21 mouse cellular contexts compared by ENCODE assay signal in genomic region chr2:45012676-45013075, GRCm38 (mm10).
DNase-seq lines count a peak whose midpoint lies in the region; ATAC-seq and TF ChIP-seq lines count a peak whose summit lies in the region.
"Had no signal": no experiment of that assay in that cellular context is flagged by ENCODE, and none has a peak within 500 bp of the region (broad histone marks: within the 10 kb centered on the region; RNA-seq: fewer than 3 reads in every experiment).

No protein-coding gene starts in this region.

- no peak for ATAC-seq in heart, embryonic 11.5 days (replicated peaks; ENCODE audit: insufficient number of reproducible peaks, low FRiP score, low TSS enrichment)
- ATAC-seq in heart, embryonic 13.5 days (ENCODE audit: extremely low read depth, insufficient number of reproducible peaks, low FRiP score, low TSS enrichment) = no peak
- ATAC-seq in megakaryocyte-erythroid progenitor cell, adult 5-6 weeks (replicated peaks; ENCODE audit: low FRiP score, low TSS enrichment, poor library complexity, severe bottlenecking) = peak; percentile 22; the same call in 1 of the 2 replicates
- ATAC-seq in inflammation-experienced regulatory T-cells, adult 6 months = no peak
- ATAC-seq: activated CD4-positive, CD25-positive, alpha-beta regulatory T cell, adult 4 months; forebrain, embryonic 13.5 days; forebrain, embryonic 15.5 days; Patski had no signal

- no peak overlapping the region for H3K9ac ChIP-seq in heart, embryonic 11.5 days (ENCODE audit: low read depth, low read length)
- no peak overlapping the region for H3K9ac ChIP-seq in heart, embryonic 13.5 days
- H3K9ac ChIP-seq in MEL (ENCODE audit: control insufficient read depth, low read depth, low read length, poor library complexity, severe bottlenecking) = no peak overlapping the region
- H3K9ac ChIP-seq: embryonic facial prominence, embryonic 12.5 days; forebrain, embryonic 13.5 days; forebrain, embryonic 15.5 days had no signal

- TF ChIP-seq RAD21 in MEL (IDR thresholded peaks at IDR 0.05; ENCODE audit: low read depth, low read length) = no peak

- H3K36me3 ChIP-seq in heart, embryonic 11.5 days (ENCODE audit: control insufficient read depth, insufficient read depth, low read length) = peaks cover 2% of the 10 kb centered on the region; the same call in 1 of the 2 replicates
- peaks cover 54% of the 10 kb centered on the region for H3K36me3 ChIP-seq in heart, embryonic 13.5 days
- H3K36me3 ChIP-seq in MEL (ENCODE audit: control insufficient read depth in 1 of 2, insufficient read depth in 2 of 2, low read length in 2 of 2) = peaks cover 2 to 51% of the 10 kb centered on the region in 2 experiments; a peak in 3 of 4 replicates

- no peaks in the 10 kb centered on the region; the same call in 1 of the 2 replicates for H3K4me1 ChIP-seq in heart, embryonic 11.5 days (ENCODE audit: control insufficient read depth, insufficient read depth, low read length)
- peaks cover 11% of the 10 kb centered on the region for H3K4me1 ChIP-seq in heart, embryonic 13.5 days
- peaks cover 21 to 23% of the 10 kb centered on the region in 2 experiments for H3K4me1 ChIP-seq in MEL (ENCODE audit: control insufficient read depth in 1 of 2, insufficient read depth in 2 of 2, low read length in 2 of 2)
- H3K4me1 ChIP-seq: embryonic facial prominence, embryonic 10.5 days; embryonic facial prominence, embryonic 12.5 days had no signal

- 95% methylated on average over 3 of the region's 3 CpGs for WGBS in heart, embryonic 11.5 days (ENCODE audit: insufficient replicate concordance)
- WGBS in heart, embryonic 13.5 days = 83% methylated on average over 3 of the region's 3 CpGs

- no peaks in the 10 kb centered on the region for H3K9me3 ChIP-seq in heart, embryonic 11.5 days (replicated peaks; ENCODE audit: control insufficient read depth, low read length)
- H3K9me3 ChIP-seq in heart, embryonic 13.5 days = no peaks in the 10 kb centered on the region
- no peaks in the 10 kb centered on the region for H3K9me3 ChIP-seq in MEL (replicated peaks; ENCODE audit: insufficient read depth, low read length)
- H3K9me3 ChIP-seq: embryonic facial prominence, embryonic 10.5 days; embryonic facial prominence, embryonic 12.5 days; forebrain, embryonic 13.5 days; forebrain, embryonic 15.5 days had no signal

- no peak for TF ChIP-seq CTCF in MEL (IDR thresholded peaks at IDR 0.05 in 2 of 3, conservative IDR thresholded peaks at IDR 0.05 in 1 of 3; ENCODE audit: control insufficient read depth in 1 of 3, insufficient read depth in 1 of 3, low read depth in 2 of 3, low read length in 3 of 3, poor library complexity in 1 of 3, severe bottlenecking in 1 of 3)

- no peak overlapping the region for H3K4me2 ChIP-seq in heart, embryonic 11.5 days
- no peak overlapping the region for H3K4me2 ChIP-seq in heart, embryonic 13.5 days
- H3K4me2 ChIP-seq: embryonic facial prominence, embryonic 12.5 days; forebrain, embryonic 13.5 days; forebrain, embryonic 15.5 days had no signal

- DNase-seq in heart, adult 8-10 months (ENCODE audit: low spot score) = no peak
- no peak for DNase-seq in heart, adult 11 months
- peak; percentile 40 for DNase-seq in MEL (ENCODE audit: low read depth, low spot score)
- DNase-seq: adrenal gland, adult 8-10 months; adrenal gland, postnatal 14 days; adrenal gland, postnatal 36 days; cerebellum, adult 11-12 months; cerebellum, adult 2 months; cerebellum, adult 9-10 months; cerebellum, postnatal 10 days; cerebellum, postnatal 25 days had no signal

- peak overlapping the region; percentile 57; the same call in 1 of the 2 replicates for H3K27ac ChIP-seq in heart, embryonic 11.5 days (ENCODE audit: low read depth, low read length)
- H3K27ac ChIP-seq in heart, embryonic 13.5 days (replicated peaks) = 0 out of 2 replicates have a peak overlapping the region, but pooled peaks have one; percentile 24
- no peak overlapping the region for H3K27ac ChIP-seq in MEL (ENCODE audit: control insufficient read depth, low read depth, low read length)
- H3K27ac ChIP-seq: embryonic facial prominence, embryonic 10.5 days; embryonic facial prominence, embryonic 12.5 days; forebrain, embryonic 13.5 days; forebrain, embryonic 15.5 days had no signal

- no peaks in the 10 kb centered on the region for H3K27me3 ChIP-seq in heart, embryonic 11.5 days (ENCODE audit: control insufficient read depth, insufficient read depth, low read length)
- H3K27me3 ChIP-seq in heart, embryonic 13.5 days (replicated peaks) = no peaks in the 10 kb centered on the region
- no peaks in the 10 kb centered on the region for H3K27me3 ChIP-seq in MEL (ENCODE audit: control insufficient read depth in 1 of 2, insufficient read depth in 2 of 2, low read length in 2 of 2)
- H3K27me3 ChIP-seq: embryonic facial prominence, embryonic 12.5 days; forebrain, embryonic 13.5 days; forebrain, embryonic 15.5 days; Patski had no signal

- H3K4me3 ChIP-seq in heart, embryonic 11.5 days (ENCODE audit: low read depth, low read length) = no peak overlapping the region
- H3K4me3 ChIP-seq in heart, embryonic 13.5 days = no peak overlapping the region
- H3K4me3 ChIP-seq in MEL (ENCODE audit: control insufficient read depth in 1 of 2, insufficient read depth in 1 of 2, low read depth in 2 of 2, low read length in 2 of 2) = no peak overlapping the region
- H3K4me3 ChIP-seq: embryonic facial prominence, embryonic 10.5 days; embryonic facial prominence, embryonic 12.5 days; forebrain, embryonic 13.5 days; forebrain, embryonic 15.5 days had no signal

- H3K79me2 ChIP-seq in MEL (ENCODE audit: control insufficient read depth, insufficient read depth, low read length, poor library complexity) = no peaks in the 10 kb centered on the region

- no peak for TF ChIP-seq POLR2A in MEL (IDR thresholded peaks at IDR 0.05; ENCODE audit: control insufficient read depth in 1 of 2, insufficient read depth in 1 of 2, low read depth in 1 of 2, low read length in 2 of 2, poor library complexity in 1 of 2)

- peak; percentile 20 to 52; a peak in 3 of 4 replicates for TF ChIP-seq EP300 in MEL (IDR thresholded peaks at IDR 0.05; ENCODE audit: low read depth in 1 of 2, low read length in 2 of 2)

TF ChIP-seq in MEL, 35 proteins besides CTCF, POLR2A, EP300 and RAD21:
- TF ChIP-seq NRF1 (IDR thresholded peaks at IDR 0.05; ENCODE audit: insufficient read depth, low read depth, low read length, poor library complexity, severe bottlenecking) = peak; percentile 27; the same call in 1 of the 2 replicates
- peak; percentile 54; the same call in 1 of the 2 replicates for TF ChIP-seq TCF12 (IDR thresholded peaks at IDR 0.05; ENCODE audit: low read depth, low read length)
- peak; percentile 62 for TF ChIP-seq GATA1 (IDR thresholded peaks at IDR 0.05; ENCODE audit: low read depth, low read length)
- TF ChIP-seq RCOR1 (IDR thresholded peaks at IDR 0.05; ENCODE audit: low read depth, low read length) = peak; percentile 82
- TF ChIP-seq ETS1 (IDR thresholded peaks at IDR 0.05; ENCODE audit: low read depth, low read length) = 0 out of 2 replicates have a peak, but pooled peaks have one; percentile 48
- no peak for TF ChIP-seq UBTF (IDR thresholded peaks at IDR 0.05; ENCODE audit: borderline replicate concordance, insufficient read depth, low read depth, low read length)
